Mouse (Mus musculus) hindbrain, embryonic 11.5 days (tissue): ENCODE measurements around the gene Tmem30b. TPM values are rescaled to one million over a fixed set of nuclear protein-coding genes. Genes with fewer than 3 reads are reported as not detected.
"Not testable (repeated sequence)": the region's sequence is repeated elsewhere in the genome, so short reads cannot be mapped to it uniquely, and the experiment has no call there.

Experiments
- ATAC-seq: fragments of 200-750 bp; cut with Nextera tagmentation; 2 replicates; pipeline ENCODE4 v1.8.0; 2017; ENCODE audit warnings: mild to moderate bottlenecking, moderate TSS enrichment, moderate library complexity; ENCODE audit not compliant: low FRiP score
- DNase-seq: peaks from one replicate; pipeline ENCODE4 v3.0.0-alpha.2; 2015; ENCODE audit warnings: low spot score
- H3K27ac ChIP-seq: fragments of 300-500 bp; sonication (generic); 2 replicates; pipeline ENCODE4 v1.5.1; 2014; ENCODE audit warnings: mild to moderate bottlenecking, low read depth, low read length
- H3K27me3 ChIP-seq: fragments of 300-500 bp; sonication (generic); 2 replicates; pipeline ENCODE4 v1.6.1; 2014; ENCODE audit warnings: mild to moderate bottlenecking, low read length, moderate library complexity, mixed read lengths; ENCODE audit not compliant: control insufficient read depth, insufficient read depth
- H3K36me3 ChIP-seq: fragments of 300-500 bp; sonication (generic); 2 replicates; pipeline ENCODE4 v1.6.1; 2014; ENCODE audit warnings: mild to moderate bottlenecking, low read length, moderate library complexity, mixed read lengths; ENCODE audit not compliant: control insufficient read depth, insufficient read depth
- H3K4me1 ChIP-seq: fragments of 300-500 bp; sonication (generic); replicated peaks from 2 replicates; pipeline ENCODE4 v1.6.1; 2014; ENCODE audit warnings: low read length, mixed read lengths; ENCODE audit not compliant: control insufficient read depth, insufficient read depth
- H3K4me2 ChIP-seq: fragments of 300-500 bp; sonication (generic); replicated peaks from 2 replicates; pipeline ENCODE4 v1.6.1; 2014; ENCODE audit warnings: mild to moderate bottlenecking, low read depth, low read length
- H3K4me3 ChIP-seq: fragments of 300-500 bp; sonication (generic); 2 replicates; pipeline ENCODE4 v1.5.1; 2014; ENCODE audit warnings: low read depth, low read length
- H3K9ac ChIP-seq: fragments of 300-500 bp; sonication (generic); 2 replicates; pipeline ENCODE4 v1.6.1; 2014; ENCODE audit warnings: low read depth, low read length
- H3K9me3 ChIP-seq: fragments of 300-500 bp; sonication (generic); 2 replicates; pipeline ENCODE4 v1.6.1; 2016; ENCODE audit warnings: low read length; ENCODE audit not compliant: control insufficient read depth
- WGBS: fragments of 180-500 bp; shearing (Covaris S2); extraction: QIAGEN DNeasy Blood & Tissue Kit; methylation state at CpG from one replicate; pipeline ENCODE4 v1.1.7; 2014; 5-methylcytosine and 5-hydroxymethylcytosine counted together
- polyA plus RNA-seq: library from polyadenylated mRNA; unstranded; fragments of >200 nt; fragmentation: Nextera tagmentation; extraction: Ambion mirVana; gene quantifications from 2 replicates; pipeline ENCODE4 v1.2.1, GENCODE M21; 2014

Gene Tmem30b
- polyA plus RNA-seq, 1 experiment from 2014 or later = 3.1 TPM

DNA sequence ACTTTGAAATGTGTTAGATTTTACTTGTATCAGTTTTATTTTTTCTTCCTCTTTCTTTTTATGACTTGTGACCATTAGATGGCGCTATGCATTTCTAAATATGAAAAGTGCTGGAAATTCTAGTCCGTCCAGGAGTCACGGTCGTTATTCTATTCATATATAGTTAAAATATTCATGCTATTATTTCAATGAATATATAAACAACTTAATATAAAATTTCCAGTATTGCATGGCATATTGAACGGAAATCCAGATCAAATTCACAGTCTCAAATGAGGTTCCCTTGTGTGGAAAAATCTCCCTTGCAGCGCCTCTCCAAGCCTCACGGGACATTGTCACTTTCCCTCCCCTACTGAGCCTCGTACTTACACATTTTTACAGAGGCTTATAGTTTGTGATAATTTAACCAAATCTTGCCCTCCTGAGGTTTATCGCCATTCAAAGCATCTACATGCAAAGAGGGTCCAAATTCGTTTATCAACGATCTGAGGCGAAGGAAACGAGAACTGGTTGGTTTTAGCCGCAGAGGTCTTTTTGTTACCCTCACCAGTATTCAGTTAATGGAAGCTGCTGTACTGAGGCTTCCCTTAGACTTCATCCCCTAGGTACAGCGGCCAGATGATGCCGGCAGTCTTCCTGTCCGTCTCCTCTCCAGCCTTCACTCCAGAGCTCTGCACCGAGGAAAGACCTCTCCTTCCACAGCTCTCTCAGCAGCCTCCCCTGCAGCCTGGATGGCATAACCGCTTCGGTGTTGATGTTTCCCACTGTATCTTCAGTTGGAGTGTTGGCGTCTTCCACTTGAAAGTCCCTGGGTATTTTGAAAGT, 18.8 kb upstream of the Tmem30b start:
- Histone ChIP-seq H3K27ac (no peak overlapping the region), H3K36me3 (no peaks in the 10 kb centered on the region), H3K4me2 (peak overlapping the region; percentile 33), H3K4me1 (no peaks in the 10 kb centered on the region; the same call in 1 of the 2 replicates), H3K4me3 (peak overlapping the region; percentile 23), H3K27me3 (no peaks in the 10 kb centered on the region), H3K9ac (peak overlapping the region; percentile 35; the same call in 1 of the 2 replicates), H3K9me3 (no peaks in the 10 kb centered on the region)
- ATAC-seq (no peak), DNase-seq (peak; percentile 70)
- WGBS = 18% methylated on average over 21 of the region's 21 CpGs

DNA sequence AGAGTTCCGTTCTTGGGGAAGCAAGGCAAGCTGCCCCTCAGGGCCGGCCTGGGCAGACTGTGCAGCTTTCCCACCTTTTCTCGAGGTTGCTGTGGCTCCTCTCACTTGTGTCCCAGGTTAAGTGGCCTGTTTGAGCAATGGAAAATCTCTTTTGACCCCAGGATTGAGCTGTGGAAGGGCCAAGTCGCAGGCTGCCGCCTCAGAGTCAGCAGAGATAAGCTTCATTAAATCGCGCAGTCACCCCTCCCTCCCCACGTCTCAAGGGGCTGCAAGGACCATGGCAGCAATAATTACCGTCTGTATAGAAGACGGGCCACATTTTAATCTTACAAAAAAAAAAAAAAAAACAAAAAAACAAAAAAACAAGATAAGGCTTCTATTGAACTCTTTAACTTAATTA, 18.0 kb upstream of the Tmem30b start:
- H3K27ac ChIP-seq = no peak overlapping the region
- no peaks in the 10 kb centered on the region for H3K36me3 ChIP-seq
- no peaks in the 10 kb centered on the region for H3K9me3 ChIP-seq
- no peaks in the 10 kb centered on the region; the same call in 1 of the 2 replicates for H3K4me1 ChIP-seq
- no peak overlapping the region for H3K4me2 ChIP-seq
- no peak for ATAC-seq
- no peak for DNase-seq
- 24% methylated on average over 10 of the region's 10 CpGs for WGBS
- H3K9ac ChIP-seq = no peak overlapping the region
- H3K27me3 ChIP-seq = no peaks in the 10 kb centered on the region
- H3K4me3 ChIP-seq = no peak overlapping the region

GRCm38 (mm10) chr12:73563122-73563521, 16.9 kb upstream of the Tmem30b start:
- not testable (repeated sequence) for H3K9me3 ChIP-seq, H3K4me2 ChIP-seq, H3K27me3 ChIP-seq, H3K27ac ChIP-seq, H3K9ac ChIP-seq, H3K36me3 ChIP-seq, DNase-seq, H3K4me1 ChIP-seq, H3K4me3 ChIP-seq, ATAC-seq
- 81% methylated on average over 6 of the region's 6 CpGs for WGBS

DNA sequence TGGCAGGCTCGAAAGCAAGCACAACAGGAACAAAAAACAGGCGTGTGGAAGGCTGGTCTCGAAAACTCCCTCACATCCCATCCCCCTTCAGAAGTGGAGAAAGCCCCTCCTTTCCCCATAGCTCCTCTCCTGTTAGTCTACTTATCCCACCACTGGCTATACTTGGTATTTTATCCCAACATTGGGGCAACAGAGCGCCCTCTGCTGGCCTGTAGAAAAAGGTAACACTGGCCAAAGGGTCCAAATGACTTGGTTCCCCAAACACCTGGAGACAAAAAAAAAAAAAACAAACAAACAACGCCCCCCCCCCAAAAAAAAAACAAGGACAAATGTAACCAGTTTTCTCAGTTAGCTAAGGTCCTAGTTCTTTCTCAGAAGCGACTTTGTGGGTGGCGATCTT, 13.9 kb upstream of the Tmem30b start:
- H3K27ac ChIP-seq = no peak overlapping the region
- ATAC-seq (no peak), DNase-seq (no peak)
- H3K4me2 ChIP-seq = no peak overlapping the region
- H3K9me3 ChIP-seq = no peaks in the 10 kb centered on the region
- no peaks in the 10 kb centered on the region for H3K36me3 ChIP-seq
- no peak overlapping the region for H3K9ac ChIP-seq
- H3K4me3 ChIP-seq = no peak overlapping the region
- no peaks in the 10 kb centered on the region for H3K27me3 ChIP-seq
- 47% methylated on average over 7 of the region's 7 CpGs for WGBS
- no peaks in the 10 kb centered on the region; the same call in 1 of the 2 replicates for H3K4me1 ChIP-seq

GRCm38 (mm10) chr12:73558525-73559195, 12.5 kb upstream of the Tmem30b start:
- DNase-seq (no peak), ATAC-seq (no peak)
- Histone ChIP-seq H3K4me3 (no peak overlapping the region), H3K27me3 (no peaks in the 10 kb centered on the region), H3K27ac (no peak overlapping the region), H3K4me2 (no peak overlapping the region), H3K9me3 (no peaks in the 10 kb centered on the region), H3K9ac (no peak overlapping the region), H3K4me1 (no peaks in the 10 kb centered on the region), H3K36me3 (no peaks in the 10 kb centered on the region)
- WGBS = 78% methylated on average over 18 of the region's 20 CpGs

GRCm38 (mm10) chr12:73554155-73554554, 8.0 kb upstream of the Tmem30b start:
- H3K9ac ChIP-seq = no peak overlapping the region
- peak; percentile 84 for DNase-seq
- ATAC-seq = peak; percentile 68; the same call in 1 of the 2 replicates

DNA sequence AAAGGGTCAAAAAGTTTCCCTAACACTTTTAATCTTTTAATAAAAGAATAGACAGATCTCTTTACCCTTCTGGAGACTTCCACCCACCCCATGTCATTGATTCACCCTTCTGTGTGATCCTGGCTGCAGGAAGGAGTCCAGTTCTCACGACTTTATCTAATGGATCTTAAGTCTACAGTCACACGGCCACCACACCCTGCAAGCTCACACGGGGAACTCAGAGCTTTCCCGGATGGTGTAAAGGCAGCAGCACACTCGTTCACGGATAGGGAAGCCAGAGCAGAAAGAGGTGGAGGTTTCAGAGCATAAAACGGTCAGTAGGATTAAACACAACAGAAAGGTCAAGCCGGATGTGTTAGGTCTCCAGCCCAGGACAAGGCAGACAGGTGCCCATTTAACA, 2.1 kb upstream of the Tmem30b start:
- H3K4me3 ChIP-seq = no peak overlapping the region
- no peak for ATAC-seq
- DNase-seq = no peak
- no peak overlapping the region for H3K9ac ChIP-seq
- H3K36me3 ChIP-seq = no peaks in the 10 kb centered on the region
- no peak overlapping the region for H3K4me2 ChIP-seq
- WGBS = 78% methylated on average over 8 of the region's 8 CpGs
- peaks cover 4% of the 10 kb centered on the region; the same call in 1 of the 2 replicates for H3K4me1 ChIP-seq
- H3K27me3 ChIP-seq = peaks cover 52% of the 10 kb centered on the region
- H3K9me3 ChIP-seq = no peaks in the 10 kb centered on the region
- H3K27ac ChIP-seq = no peak overlapping the region

More at GRCm38 (mm10) chr12:73554155-73554554, 8.0 kb upstream of the Tmem30b start:
- Histone ChIP-seq H3K36me3 (no peaks in the 10 kb centered on the region), H3K27ac (no peak overlapping the region), H3K9me3 (no peaks in the 10 kb centered on the region), H3K4me2 (no peak overlapping the region), H3K4me1 (no peaks in the 10 kb centered on the region), H3K4me3 (no peak overlapping the region), H3K27me3 (peaks cover 7% of the 10 kb centered on the region; the same call in 1 of the 2 replicates)
- WGBS = 3% methylated on average over 5 of the region's 5 CpGs

DNA sequence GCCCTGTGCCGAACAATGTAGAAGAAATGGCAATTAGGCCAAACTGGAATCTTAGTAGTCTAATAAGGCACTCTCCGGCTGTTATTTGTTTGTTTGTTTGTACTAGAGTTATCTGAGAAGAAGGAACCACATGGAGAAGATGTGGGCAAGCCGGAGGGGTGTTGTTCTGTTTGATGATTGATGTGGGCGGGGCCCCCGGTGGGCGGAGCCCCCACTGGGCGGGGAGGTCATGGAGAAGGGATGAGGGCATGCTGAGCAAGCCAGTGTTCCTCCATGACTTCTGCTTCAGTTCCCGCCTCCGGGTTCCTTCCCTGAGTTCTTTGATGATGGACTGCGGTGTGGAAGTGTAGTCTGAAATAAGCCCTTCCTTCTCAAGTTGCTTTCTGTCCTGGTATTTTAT, 1.5 kb upstream of the Tmem30b start:
- H3K27ac ChIP-seq = no peak overlapping the region
- DNase-seq = no peak
- peaks cover 51% of the 10 kb centered on the region for H3K27me3 ChIP-seq
- no peak overlapping the region for H3K9ac ChIP-seq
- no peaks in the 10 kb centered on the region for H3K9me3 ChIP-seq
- ATAC-seq = no peak
- no peak overlapping the region for H3K4me3 ChIP-seq
- no peak overlapping the region for H3K4me2 ChIP-seq
- 32% methylated on average over 10 of the region's 10 CpGs for WGBS
- peaks cover 4% of the 10 kb centered on the region; the same call in 1 of the 2 replicates for H3K4me1 ChIP-seq
- H3K36me3 ChIP-seq = no peaks in the 10 kb centered on the region
